Mouse (Mus musculus): ENCODE data around the gene Sorcs2.
"Not testable (repeated sequence)": the region's sequence is repeated elsewhere in the genome, so short reads cannot be mapped to it uniquely, and the experiment has no call there.

DNA sequence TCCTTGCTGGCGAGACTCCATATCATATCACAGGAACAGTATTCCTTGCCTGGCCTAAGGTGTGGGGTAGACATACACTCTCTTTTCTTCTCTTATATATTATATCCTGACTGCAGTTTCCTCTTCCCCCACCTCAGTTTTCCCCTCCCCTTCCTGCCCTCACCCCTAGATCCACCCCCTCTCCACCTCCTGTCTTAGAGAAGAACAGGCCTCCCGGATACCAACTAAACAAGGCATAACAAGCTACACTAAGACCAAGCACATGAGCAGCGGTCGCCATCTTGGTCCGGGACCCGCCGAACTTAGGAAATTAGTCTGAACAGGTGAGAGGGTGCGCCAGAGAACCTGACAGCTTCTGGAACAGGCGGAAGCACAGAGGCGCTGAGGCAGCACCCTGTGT lies 160.4 kb downstream of the Sorcs2 start:
- not testable (repeated sequence) for TF ChIP-seq CTCF (IDR thresholded peaks at IDR 0.05; ENCODE audit: borderline replicate concordance, control insufficient read depth, extremely low read depth, insufficient read depth, low read length, poor library complexity); POLR2A (IDR thresholded peaks at IDR 0.05; ENCODE audit: control insufficient read depth, extremely low read depth, insufficient read depth, low read length, poor library complexity)

All from thymus, adult 2 months (tissue).